ENCODE assay signal across 8 mouse cellular contexts in genomic region chr9:121314541-121315152, GRCm38 (mm10). TPM values are rescaled to one million over a fixed set of nuclear protein-coding genes. Genes with fewer than 3 reads are reported as not detected.
DNase-seq lines count a peak whose midpoint lies in the region; ATAC-seq and TF ChIP-seq lines count a peak whose summit lies in the region.

No protein-coding gene starts in this region.

- H3K9ac ChIP-seq in forebrain, embryonic 15.5 days (replicated peaks), result peak overlapping the region; percentile 11; the same call in 1 of the 2 replicates
- H3K9ac ChIP-seq in hindbrain, postnatal 0 days (replicated peaks; ENCODE audit: low read length), result no peak overlapping the region; the same call in 1 of the 2 replicates

- 5% methylated on average over 14 of the region's 14 CpGs for WGBS in thymus, adult 2 months
- WGBS in forebrain, embryonic 15.5 days, result 13% methylated on average over 14 of the region's 14 CpGs
- 17% methylated on average over 14 of the region's 14 CpGs for WGBS in hindbrain, postnatal 0 days

- no peak for TF ChIP-seq CTCF in thymus, adult 2 months (IDR thresholded peaks at IDR 0.05; ENCODE audit: borderline replicate concordance, control insufficient read depth, extremely low read depth, insufficient read depth, low read length, poor library complexity)
- no peak for TF ChIP-seq CTCF in hindbrain, postnatal 0 days (IDR thresholded peaks at IDR 0.05; ENCODE audit: low read depth)

- no peak for TF ChIP-seq POLR2A in thymus, adult 2 months (IDR thresholded peaks at IDR 0.05; ENCODE audit: control insufficient read depth, extremely low read depth, insufficient read depth, low read length, poor library complexity)

- H3K27me3 ChIP-seq in thymus, adult 2 months (ENCODE audit: control insufficient read depth, insufficient read depth, low read length), result no peaks in the 10 kb centered on the region
- H3K27me3 ChIP-seq in forebrain, embryonic 15.5 days, result no peaks in the 10 kb centered on the region
- H3K27me3 ChIP-seq in hindbrain, postnatal 0 days (ENCODE audit: insufficient read depth, low read length), result no peaks in the 10 kb centered on the region

- no peak for DNase-seq in thymus, adult 2 months
- no peak for DNase-seq in thymus, postnatal 4 days
- DNase-seq in hindbrain, postnatal 0 days (ENCODE audit: low spot score), result peak; percentile 58
- DNase-seq in lung, postnatal 14 days, result peak; percentile 70
- DNase-seq in skeletal muscle tissue, adult 2 months (ENCODE audit: low read depth, low spot score), result peak; percentile 76
- no peak for DNase-seq in layer of hippocampus, adult 8-10 months (ENCODE audit: low spot score in 2 of 2)
- no peak for DNase-seq in left cerebral cortex, postnatal 4 days

- no peak overlapping the region for H3K4me3 ChIP-seq in thymus, adult 2 months (ENCODE audit: control insufficient read depth, insufficient read depth, low read length)
- peak overlapping the region; percentile 17; the same call in 1 of the 2 replicates for H3K4me3 ChIP-seq in forebrain, embryonic 15.5 days
- peak overlapping the region; percentile 18; the same call in 1 of the 2 replicates for H3K4me3 ChIP-seq in hindbrain, postnatal 0 days (ENCODE audit: low read length)

- no peak for ATAC-seq in forebrain, embryonic 15.5 days (replicated peaks)
- ATAC-seq in hindbrain, postnatal 0 days, result no peak

- H3K4me1 ChIP-seq in thymus, adult 2 months (replicated peaks; ENCODE audit: control insufficient read depth, insufficient read depth, low read length), result peaks cover 39% of the 10 kb centered on the region
- peaks cover 74% of the 10 kb centered on the region for H3K4me1 ChIP-seq in forebrain, embryonic 15.5 days
- peaks cover 60% of the 10 kb centered on the region for H3K4me1 ChIP-seq in hindbrain, postnatal 0 days (ENCODE audit: insufficient read depth, low read length)

- no peaks in the 10 kb centered on the region for H3K9me3 ChIP-seq in forebrain, embryonic 15.5 days
- H3K9me3 ChIP-seq in hindbrain, postnatal 0 days (ENCODE audit: low read length), result no peaks in the 10 kb centered on the region

- H3K36me3 ChIP-seq in thymus, adult 2 months (ENCODE audit: control insufficient read depth, insufficient read depth, low read length), result no peaks in the 10 kb centered on the region; the same call in 1 of the 2 replicates
- H3K36me3 ChIP-seq in forebrain, embryonic 15.5 days, result no peaks in the 10 kb centered on the region
- no peaks in the 10 kb centered on the region for H3K36me3 ChIP-seq in hindbrain, postnatal 0 days (ENCODE audit: insufficient read depth, low read length)

- H3K27ac ChIP-seq in thymus, adult 2 months (ENCODE audit: control insufficient read depth, insufficient read depth, low read length), result peak overlapping the region; percentile 42; the same call in 1 of the 2 replicates
- peak overlapping the region; percentile 85 for H3K27ac ChIP-seq in forebrain, embryonic 15.5 days (replicated peaks)
- peak overlapping the region; percentile 82 for H3K27ac ChIP-seq in hindbrain, postnatal 0 days

- intact Hi-C loops in left cerebral cortex, postnatal 4 days (cut with DNase I), result no loop called here

- H3K4me2 ChIP-seq in forebrain, embryonic 15.5 days (replicated peaks), result peak overlapping the region; percentile 34
- H3K4me2 ChIP-seq in hindbrain, postnatal 0 days (ENCODE audit: low read depth, low read length), result peak overlapping the region; percentile 55

RNA-seq across cellular contexts. Expression of gene Trak1, which starts 17.3 kb away (rescaled TPM):
- polyA plus RNA-seq in thymus, adult 2 months (2012; rRNA removed), result 96.5 and 103 TPM in 2 replicates
- 75.8 and 78.7 TPM in 2 replicates for polyA plus RNA-seq in forebrain, embryonic 15.5 days (2015; fragmentation: Nextera tagmentation; extraction: Ambion mirVana)
- total RNA-seq in hindbrain, postnatal 0 days (2014; rRNA removed), result 129 and 170 TPM in 2 replicates
- 55.7 and 57.8 TPM in 2 replicates for polyA plus RNA-seq in hindbrain, postnatal 0 days (2015; fragmentation: Nextera tagmentation; extraction: Ambion mirVana)
- 100 to 1,000 TPM; 201 to 260 (median 228) TPM for total RNA-seq in layer of hippocampus, adult 8-10 months (2022)
- total RNA-seq in left cerebral cortex, postnatal 4 days (2021), result 100 to 1,000 TPM; 208 to 215 TPM

RNA-seq across cellular contexts. Expression of gene Ulk4, which starts 37.6 kb away (rescaled TPM):
- 1.4 and 2.9 TPM in 2 replicates for polyA plus RNA-seq in thymus, adult 2 months (2012; rRNA removed)
- polyA plus RNA-seq in forebrain, embryonic 15.5 days (2015; fragmentation: Nextera tagmentation; extraction: Ambion mirVana), result 127 and 134 TPM in 2 replicates
- 8.9 and 20.0 TPM in 2 replicates for total RNA-seq in hindbrain, postnatal 0 days (2014; rRNA removed)
- 76.3 and 80.8 TPM in 2 replicates for polyA plus RNA-seq in hindbrain, postnatal 0 days (2015; fragmentation: Nextera tagmentation; extraction: Ambion mirVana)
- total RNA-seq in layer of hippocampus, adult 8-10 months (2022), result 10 to 100 TPM in 2 of 4 experiments, 1 to 10 TPM in 2; 7.9 to 10.8 (median 9.9) TPM
- 1 to 10 TPM; 7.9 to 8.0 TPM for total RNA-seq in left cerebral cortex, postnatal 4 days (2021)

Comparison
In these comparisons a context has a peak if more than half of its experiments do, and no peak if none do; other contexts are left out.
1. DNase-seq: peak in hindbrain, postnatal 0 days (single experiment), lung, postnatal 14 days (single experiment) and skeletal muscle tissue, adult 2 months (single experiment); none in thymus, adult 2 months (single experiment), thymus, postnatal 4 days (single experiment), layer of hippocampus, adult 8-10 months (0 of 2) and left cerebral cortex, postnatal 4 days (single experiment).
2. Peak in every context shown above with its lines, with median percentiles within 50 percentile points of each other: H3K27ac ChIP-seq.